Mouse (Mus musculus): ENCODE measurements around the gene Phactr2. TPM values are rescaled to one million over a fixed set of nuclear protein-coding genes. Genes with fewer than 3 reads are reported as not detected.
A peak's percentile ranks its signal among the peaks of the same experiment; 100 is the strongest.

Gene Phactr2
- polyA plus RNA-seq, 1 experiment from 2014 or later, result 7.5 TPM

- H3K4me2 ChIP-seq (ENCODE audit: low read depth, low read length), result no peak overlapping the region
- no peaks in the 10 kb centered on the region for H3K4me1 ChIP-seq (ENCODE audit: control insufficient read depth, insufficient read depth, low read length)
- ATAC-seq (ENCODE audit: low read depth), result no peak
- no peak overlapping the region for H3K27ac ChIP-seq (ENCODE audit: low read depth, low read length)
- H3K9ac ChIP-seq (replicated peaks; ENCODE audit: low read depth, low read length), result no peak overlapping the region
- WGBS, result 85% methylated on average over 11 of the region's 11 CpGs
- no peak overlapping the region for H3K4me3 ChIP-seq (ENCODE audit: low read depth, low read length)
- no peaks in the 10 kb centered on the region for H3K27me3 ChIP-seq (ENCODE audit: control insufficient read depth, insufficient read depth, low read length)
- H3K36me3 ChIP-seq (ENCODE audit: control insufficient read depth, insufficient read depth, low read length), result no peaks in the 10 kb centered on the region
- no peaks in the 10 kb centered on the region for H3K9me3 ChIP-seq (ENCODE audit: control insufficient read depth, low read length)
Measured at GRCm38 (mm10) chr10:13363499-13364285, 110.5 kb downstream of the Phactr2 start.

- Histone ChIP-seq H3K4me2 (ENCODE audit: low read depth, low read length) (no peak overlapping the region), H3K4me1 (ENCODE audit: control insufficient read depth, insufficient read depth, low read length) (no peaks in the 10 kb centered on the region), H3K27me3 (ENCODE audit: control insufficient read depth, insufficient read depth, low read length) (no peaks in the 10 kb centered on the region), H3K9me3 (ENCODE audit: control insufficient read depth, low read length) (no peaks in the 10 kb centered on the region), H3K9ac (replicated peaks; ENCODE audit: low read depth, low read length) (no peak overlapping the region), H3K27ac (ENCODE audit: low read depth, low read length) (no peak overlapping the region), H3K36me3 (ENCODE audit: control insufficient read depth, insufficient read depth, low read length) (no peaks in the 10 kb centered on the region), H3K4me3 (ENCODE audit: low read depth, low read length) (no peak overlapping the region)
- ATAC-seq (ENCODE audit: low read depth), result no peak
Measured at GRCm38 (mm10) chr10:13360913-13361312, 113.3 kb downstream of the Phactr2 start.

GRCm38 (mm10) chr10:13359846-13360245, 114.4 kb downstream of the Phactr2 start:
- H3K4me1 ChIP-seq (ENCODE audit: control insufficient read depth, insufficient read depth, low read length), result no peaks in the 10 kb centered on the region
- H3K27me3 ChIP-seq (ENCODE audit: control insufficient read depth, insufficient read depth, low read length), result no peaks in the 10 kb centered on the region
- no peak overlapping the region for H3K4me3 ChIP-seq (ENCODE audit: low read depth, low read length)
- no peaks in the 10 kb centered on the region for H3K36me3 ChIP-seq (ENCODE audit: control insufficient read depth, insufficient read depth, low read length)
- no peak overlapping the region for H3K4me2 ChIP-seq (ENCODE audit: low read depth, low read length)
- ATAC-seq (ENCODE audit: low read depth), result no peak
- WGBS, result 93% methylated on average over 5 of the region's 5 CpGs
- no peak overlapping the region for H3K27ac ChIP-seq (ENCODE audit: low read depth, low read length)
- no peak overlapping the region for H3K9ac ChIP-seq (replicated peaks; ENCODE audit: low read depth, low read length)
- H3K9me3 ChIP-seq (ENCODE audit: control insufficient read depth, low read length), result no peaks in the 10 kb centered on the region

GRCm38 (mm10) chr10:13358679-13359078, 115.5 kb downstream of the Phactr2 start:
- Histone ChIP-seq H3K36me3 (ENCODE audit: control insufficient read depth, insufficient read depth, low read length) (no peaks in the 10 kb centered on the region), H3K9me3 (ENCODE audit: control insufficient read depth, low read length) (no peaks in the 10 kb centered on the region), H3K27ac (ENCODE audit: low read depth, low read length) (no peak overlapping the region), H3K4me2 (ENCODE audit: low read depth, low read length) (no peak overlapping the region), H3K9ac (replicated peaks; ENCODE audit: low read depth, low read length) (no peak overlapping the region), H3K27me3 (ENCODE audit: control insufficient read depth, insufficient read depth, low read length) (no peaks in the 10 kb centered on the region), H3K4me1 (ENCODE audit: control insufficient read depth, insufficient read depth, low read length) (no peaks in the 10 kb centered on the region), H3K4me3 (ENCODE audit: low read depth, low read length) (no peak overlapping the region)
- 37% methylated on average over 3 of the region's 3 CpGs for WGBS
- ATAC-seq (ENCODE audit: low read depth), result peak; percentile 72; the same call in 1 of the 2 replicates

GRCm38 (mm10) chr10:13346609-13347290, 127.5 kb downstream of the Phactr2 start:
- Histone ChIP-seq H3K4me3 (ENCODE audit: low read depth, low read length) (no peak overlapping the region), H3K4me2 (ENCODE audit: low read depth, low read length) (no peak overlapping the region), H3K4me1 (ENCODE audit: control insufficient read depth, insufficient read depth, low read length) (no peaks in the 10 kb centered on the region), H3K9ac (replicated peaks; ENCODE audit: low read depth, low read length) (no peak overlapping the region), H3K27ac (ENCODE audit: low read depth, low read length) (no peak overlapping the region), H3K36me3 (ENCODE audit: control insufficient read depth, insufficient read depth, low read length) (no peaks in the 10 kb centered on the region), H3K27me3 (ENCODE audit: control insufficient read depth, insufficient read depth, low read length) (no peaks in the 10 kb centered on the region), H3K9me3 (ENCODE audit: control insufficient read depth, low read length) (no peaks in the 10 kb centered on the region)
- no peak for ATAC-seq (ENCODE audit: low read depth)
- 8% methylated on average over 5 of the region's 5 CpGs for WGBS

- Histone ChIP-seq H3K4me1 (ENCODE audit: control insufficient read depth, insufficient read depth, low read length) (0 out of 2 replicates have a peak, but pooled peaks cover 3% of the 10 kb centered on the region), H3K4me2 (ENCODE audit: low read depth, low read length) (no peak overlapping the region), H3K9ac (replicated peaks; ENCODE audit: low read depth, low read length) (no peak overlapping the region), H3K4me3 (ENCODE audit: low read depth, low read length) (no peak overlapping the region), H3K27me3 (ENCODE audit: control insufficient read depth, insufficient read depth, low read length) (no peaks in the 10 kb centered on the region), H3K36me3 (ENCODE audit: control insufficient read depth, insufficient read depth, low read length) (no peaks in the 10 kb centered on the region), H3K9me3 (ENCODE audit: control insufficient read depth, low read length) (no peaks in the 10 kb centered on the region), H3K27ac (ENCODE audit: low read depth, low read length) (no peak overlapping the region)
- WGBS, result 83% methylated on average over 3 of the region's 3 CpGs
- ATAC-seq (ENCODE audit: low read depth), result no peak
Measured at GRCm38 (mm10) chr10:13340583-13340982, 133.6 kb downstream of the Phactr2 start.

- no peak overlapping the region for H3K4me2 ChIP-seq (ENCODE audit: low read depth, low read length)
- no peaks in the 10 kb centered on the region for H3K27me3 ChIP-seq (ENCODE audit: control insufficient read depth, insufficient read depth, low read length)
- WGBS, result 58% methylated on average over 4 of the region's 4 CpGs
- H3K4me1 ChIP-seq (ENCODE audit: control insufficient read depth, insufficient read depth, low read length), result 0 out of 2 replicates have a peak, but pooled peaks cover 3% of the 10 kb centered on the region
- H3K27ac ChIP-seq (ENCODE audit: low read depth, low read length), result no peak overlapping the region
- no peaks in the 10 kb centered on the region for H3K36me3 ChIP-seq (ENCODE audit: control insufficient read depth, insufficient read depth, low read length)
- no peaks in the 10 kb centered on the region for H3K9me3 ChIP-seq (ENCODE audit: control insufficient read depth, low read length)
- no peak overlapping the region for H3K9ac ChIP-seq (replicated peaks; ENCODE audit: low read depth, low read length)
- 0 out of 2 replicates have a peak, but pooled peaks have one; percentile 44 for ATAC-seq (ENCODE audit: low read depth)
- no peak overlapping the region for H3K4me3 ChIP-seq (ENCODE audit: low read depth, low read length)
Measured at GRCm38 (mm10) chr10:13336964-13337363, 137.2 kb downstream of the Phactr2 start.

- Histone ChIP-seq H3K36me3 (ENCODE audit: control insufficient read depth, insufficient read depth, low read length) (no peaks in the 10 kb centered on the region), H3K27me3 (ENCODE audit: control insufficient read depth, insufficient read depth, low read length) (no peaks in the 10 kb centered on the region), H3K27ac (ENCODE audit: low read depth, low read length) (no peak overlapping the region), H3K4me1 (ENCODE audit: control insufficient read depth, insufficient read depth, low read length) (0 out of 2 replicates have a peak, but pooled peaks cover 3% of the 10 kb centered on the region), H3K9ac (replicated peaks; ENCODE audit: low read depth, low read length) (no peak overlapping the region), H3K4me2 (ENCODE audit: low read depth, low read length) (no peak overlapping the region), H3K9me3 (ENCODE audit: control insufficient read depth, low read length) (no peaks in the 10 kb centered on the region), H3K4me3 (ENCODE audit: low read depth, low read length) (no peak overlapping the region)
- peak; percentile 36; the same call in 1 of the 2 replicates for ATAC-seq (ENCODE audit: low read depth)
- WGBS, result 56% methylated on average over 6 of the region's 6 CpGs
Measured at GRCm38 (mm10) chr10:13335814-13336213, 138.4 kb downstream of the Phactr2 start.

- no peaks in the 10 kb centered on the region for H3K36me3 ChIP-seq (ENCODE audit: control insufficient read depth, insufficient read depth, low read length)
- no peak overlapping the region for H3K4me2 ChIP-seq (ENCODE audit: low read depth, low read length)
- no peaks in the 10 kb centered on the region for H3K9me3 ChIP-seq (ENCODE audit: control insufficient read depth, low read length)
- no peak for ATAC-seq (ENCODE audit: low read depth)
- no peak overlapping the region for H3K27ac ChIP-seq (ENCODE audit: low read depth, low read length)
- no peak overlapping the region for H3K4me3 ChIP-seq (ENCODE audit: low read depth, low read length)
- no peak overlapping the region for H3K9ac ChIP-seq (replicated peaks; ENCODE audit: low read depth, low read length)
- H3K4me1 ChIP-seq (ENCODE audit: control insufficient read depth, insufficient read depth, low read length), result 0 out of 2 replicates have a peak, but pooled peaks cover 3% of the 10 kb centered on the region
- H3K27me3 ChIP-seq (ENCODE audit: control insufficient read depth, insufficient read depth, low read length), result no peaks in the 10 kb centered on the region
- 42% methylated on average over 6 of the region's 6 CpGs for WGBS
Measured at GRCm38 (mm10) chr10:13335347-13335746, 138.9 kb downstream of the Phactr2 start.

Data from neural tube, embryonic 14.5 days (tissue).